Mouse (Mus musculus): Measurements from ENCODE around the gene Mtmr10. TPM values are rescaled to one million over a fixed set of nuclear protein-coding genes. Genes with fewer than 3 reads are reported as not detected.
A peak's percentile ranks its signal among the peaks of the same experiment; 100 is the strongest.

The Mtmr10 gene
- polyA plus RNA-seq (2012; rRNA removed), result 9.1 and 10.4 TPM in 2 replicates

GRCm38 (mm10) chr7:64287414-64288091 is at the start of gene Mtmr10:
Mtmr10 (plus strand) TSS chr7:64287653.
- DNase-seq (ENCODE audit: low read depth), result no peak

GRCm38 (mm10) chr7:64237747-64238146 is 49.7 kb upstream of the Mtmr10 start:
- DNase-seq (ENCODE audit: low read depth), result no peak

GRCm38 (mm10) chr7:64238410-64239086 is 48.9 kb upstream of the Mtmr10 start:
- no peak for DNase-seq (ENCODE audit: low read depth)

GRCm38 (mm10) chr7:64239138-64239805 is 48.2 kb upstream of the Mtmr10 start:
- DNase-seq (ENCODE audit: low read depth), result no peak

- DNase-seq (ENCODE audit: low read depth), result no peak
Observed at GRCm38 (mm10) chr7:64239806-64240315, 47.6 kb upstream of the Mtmr10 start.

GRCm38 (mm10) chr7:64242424-64242823 is 45.0 kb upstream of the Mtmr10 start:
- no peak for DNase-seq (ENCODE audit: low read depth)

GRCm38 (mm10) chr7:64244371-64244770 is 43.1 kb upstream of the Mtmr10 start:
- DNase-seq (ENCODE audit: low read depth), result no peak

- DNase-seq (ENCODE audit: low read depth), result no peak
Observed at GRCm38 (mm10) chr7:64246713-64247112, 40.7 kb upstream of the Mtmr10 start.

GRCm38 (mm10) chr7:64248352-64248751 is 39.1 kb upstream of the Mtmr10 start:
- DNase-seq (ENCODE audit: low read depth), result no peak

GRCm38 (mm10) chr7:64249715-64250114 is 37.7 kb upstream of the Mtmr10 start:
- no peak for DNase-seq (ENCODE audit: low read depth)

GRCm38 (mm10) chr7:64250417-64250816 is 37.0 kb upstream of the Mtmr10 start:
- DNase-seq (ENCODE audit: low read depth), result no peak

- DNase-seq (ENCODE audit: low read depth), result no peak
Observed at GRCm38 (mm10) chr7:64253736-64254135, 33.7 kb upstream of the Mtmr10 start.

- DNase-seq (ENCODE audit: low read depth), result peak; percentile 36
Observed at GRCm38 (mm10) chr7:64265502-64266279, 21.8 kb upstream of the Mtmr10 start.

- DNase-seq (ENCODE audit: low read depth), result peak; percentile 20
Observed at GRCm38 (mm10) chr7:64266587-64266986, 20.9 kb upstream of the Mtmr10 start.

GRCm38 (mm10) chr7:64271926-64272325 is 15.5 kb upstream of the Mtmr10 start:
- DNase-seq (ENCODE audit: low read depth), result no peak

- no peak for DNase-seq (ENCODE audit: low read depth)
Observed at GRCm38 (mm10) chr7:64275518-64275917, 11.9 kb upstream of the Mtmr10 start.

- no peak for DNase-seq (ENCODE audit: low read depth)
Observed at GRCm38 (mm10) chr7:64276921-64277320, 10.5 kb upstream of the Mtmr10 start.

GRCm38 (mm10) chr7:64278526-64278925 is 8.9 kb upstream of the Mtmr10 start:
- no peak for DNase-seq (ENCODE audit: low read depth)

- DNase-seq (ENCODE audit: low read depth), result no peak
Observed at GRCm38 (mm10) chr7:64279548-64279947, 7.9 kb upstream of the Mtmr10 start.

- DNase-seq (ENCODE audit: low read depth), result no peak
Observed at GRCm38 (mm10) chr7:64286566-64286965, 887 bp upstream of the Mtmr10 start.

- no peak for DNase-seq (ENCODE audit: low read depth)
Observed at GRCm38 (mm10) chr7:64289416-64289815, 2.0 kb downstream of the Mtmr10 start.

GRCm38 (mm10) chr7:64290431-64290830 is 3.0 kb downstream of the Mtmr10 start:
- DNase-seq (ENCODE audit: low read depth), result no peak

Measured in gonadal fat pad, adult 2 months (tissue).